Mouse (Mus musculus) lung, embryonic 16.5 days (tissue): ENCODE data around the gene Ring1. TPM values are rescaled to one million over a fixed set of nuclear protein-coding genes. Genes with fewer than 3 reads are reported as not detected.

Experiments
- ATAC-seq: fragments of 200-750 bp; cut with Nextera tagmentation; 2 replicates; pipeline ENCODE4 v1.8.0; 2017; ENCODE audit warnings: low read depth, mild to moderate bottlenecking, moderate library complexity
- H3K27ac ChIP-seq: fragments of 300-500 bp; sonication (generic); 2 replicates; pipeline ENCODE4 v1.5.1; 2014; ENCODE audit warnings: mild to moderate bottlenecking, control low read depth, low read length
- H3K27me3 ChIP-seq: fragments of 300-500 bp; sonication (generic); 2 replicates; pipeline ENCODE4 v1.6.1; 2014; ENCODE audit warnings: low read depth, low read length, mixed read lengths; ENCODE audit not compliant: control insufficient read depth, insufficient read depth
- H3K36me3 ChIP-seq: fragments of 300-500 bp; sonication (generic); 2 replicates; pipeline ENCODE4 v1.6.1; 2014; ENCODE audit warnings: low read length; ENCODE audit not compliant: control insufficient read depth, insufficient read depth
- H3K4me1 ChIP-seq: fragments of 300-500 bp; sonication (generic); replicated peaks from 2 replicates; pipeline ENCODE4 v1.6.1; 2014; ENCODE audit warnings: low read length, mixed read lengths; ENCODE audit not compliant: control insufficient read depth, insufficient read depth
- H3K4me2 ChIP-seq: fragments of 300-500 bp; sonication (generic); 2 replicates; pipeline ENCODE4 v1.6.1; 2014; ENCODE audit warnings: low read depth, low read length, control low read depth
- H3K4me3 ChIP-seq: fragments of 300-500 bp; sonication (generic); 2 replicates; pipeline ENCODE4 v1.5.1; 2014; ENCODE audit warnings: mild to moderate bottlenecking, low read length, control low read depth
- H3K9ac ChIP-seq: fragments of 300-500 bp; sonication (generic); 2 replicates; pipeline ENCODE4 v1.6.1; 2014; ENCODE audit warnings: low read length, control low read depth
- H3K9me3 ChIP-seq: fragments of 300-500 bp; sonication (generic); 2 replicates; pipeline ENCODE4 v1.6.1; 2016; ENCODE audit warnings: low read length; ENCODE audit not compliant: control insufficient read depth
- WGBS: fragments of 180-500 bp; shearing (Covaris S2); extraction: QIAGEN DNeasy Blood & Tissue Kit; methylation state at CpG from one replicate; pipeline ENCODE4 v1.1.7; 2014; 5-methylcytosine and 5-hydroxymethylcytosine counted together
- polyA plus RNA-seq: library from polyadenylated mRNA; unstranded; fragments of >200 nt; fragmentation: Nextera tagmentation; extraction: Ambion mirVana; gene quantifications from 2 replicates; pipeline ENCODE4 v1.2.1, GENCODE M21; 2015

The Ring1 gene
- polyA plus RNA-seq, 1 experiment from 2014 or later, result 15.2 TPM

- H3K4me1 ChIP-seq, result peaks cover 24% of the 10 kb centered on the region
- peak overlapping the region; percentile 58 for H3K4me2 ChIP-seq
- H3K27ac ChIP-seq, result no peak overlapping the region; the same call in 1 of the 2 replicates
- 0 out of 2 replicates have a peak overlapping the region, but pooled peaks have one; percentile 31 for H3K9ac ChIP-seq
- H3K9me3 ChIP-seq, result no peaks in the 10 kb centered on the region
- 10% methylated on average over 17 of the region's 21 CpGs for WGBS
- peak overlapping the region; percentile 22 for H3K4me3 ChIP-seq
- peaks cover 8% of the 10 kb centered on the region for H3K27me3 ChIP-seq
- peak; percentile 27 for ATAC-seq
- H3K36me3 ChIP-seq, result peaks cover 28% of the 10 kb centered on the region
Measured at GRCm38 (mm10) chr17:34038440-34038839, 14.0 kb upstream of the Ring1 start.

DNA sequence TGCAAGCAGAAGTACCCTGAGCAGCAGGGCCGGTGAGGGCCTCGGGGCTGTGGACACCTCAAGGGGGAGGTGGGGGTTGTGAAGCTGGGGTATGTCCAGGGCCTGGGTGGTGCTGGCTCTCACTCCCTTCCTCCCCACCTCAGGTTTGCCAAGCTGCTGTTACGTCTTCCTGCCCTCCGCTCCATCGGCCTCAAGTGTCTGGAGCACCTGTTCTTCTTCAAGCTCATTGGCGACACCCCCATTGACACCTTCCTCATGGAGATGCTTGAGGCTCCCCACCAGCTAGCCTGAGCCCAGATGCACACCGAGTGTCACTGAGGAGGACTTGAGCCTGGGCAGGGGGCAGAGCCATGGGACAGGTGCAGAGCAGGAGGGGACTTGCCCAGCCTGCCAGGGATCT lies 12.8 kb upstream of the Ring1 start:
- no peak for ATAC-seq
- Histone ChIP-seq H3K27me3 (peaks cover 8% of the 10 kb centered on the region), H3K27ac (no peak overlapping the region), H3K4me3 (no peak overlapping the region), H3K9ac (no peak overlapping the region), H3K4me2 (no peak overlapping the region), H3K4me1 (peaks cover 33% of the 10 kb centered on the region), H3K36me3 (peaks cover 28% of the 10 kb centered on the region), H3K9me3 (no peaks in the 10 kb centered on the region)
- 81% methylated on average over 7 of the region's 7 CpGs for WGBS

- H3K9me3 ChIP-seq, result no peaks in the 10 kb centered on the region
- no peak overlapping the region for H3K9ac ChIP-seq
- H3K4me2 ChIP-seq, result no peak overlapping the region
- no peak overlapping the region for H3K27ac ChIP-seq
- H3K4me1 ChIP-seq, result peaks cover 32% of the 10 kb centered on the region
- H3K27me3 ChIP-seq, result peaks cover 8% of the 10 kb centered on the region
- WGBS, result 74% methylated on average over 10 of the region's 10 CpGs
- ATAC-seq, result no peak
- peaks cover 28% of the 10 kb centered on the region for H3K36me3 ChIP-seq
- no peak overlapping the region for H3K4me3 ChIP-seq
Measured at GRCm38 (mm10) chr17:34036647-34037046, 12.2 kb upstream of the Ring1 start.

DNA sequence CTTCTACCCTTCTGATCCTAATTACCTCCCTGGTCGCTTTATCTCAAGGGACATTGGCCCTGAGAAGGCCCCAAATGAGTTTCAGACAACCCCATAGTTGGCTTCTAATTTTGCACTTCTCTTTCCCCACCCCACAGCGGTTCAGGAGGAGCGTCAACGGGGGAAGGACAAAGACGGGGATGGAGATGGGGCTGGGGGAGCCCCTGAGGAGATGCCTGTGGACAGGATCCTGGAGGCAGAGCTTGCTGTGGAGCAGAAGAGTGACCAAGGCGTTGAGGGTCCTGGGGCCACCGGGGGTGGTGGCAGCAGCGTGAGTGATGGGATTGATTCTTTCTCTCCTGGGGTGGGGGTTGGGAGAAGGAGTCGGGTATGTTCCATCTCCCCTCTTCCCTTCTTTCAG lies 11.0 kb upstream of the Ring1 start:
- Histone ChIP-seq H3K27me3 (peaks cover 5% of the 10 kb centered on the region), H3K27ac (no peak overlapping the region), H3K4me1 (peaks cover 26% of the 10 kb centered on the region), H3K9ac (no peak overlapping the region), H3K36me3 (peaks cover 28% of the 10 kb centered on the region), H3K9me3 (no peaks in the 10 kb centered on the region), H3K4me3 (no peak overlapping the region), H3K4me2 (no peak overlapping the region)
- WGBS, result 81% methylated on average over 9 of the region's 9 CpGs
- no peak for ATAC-seq

DNA sequence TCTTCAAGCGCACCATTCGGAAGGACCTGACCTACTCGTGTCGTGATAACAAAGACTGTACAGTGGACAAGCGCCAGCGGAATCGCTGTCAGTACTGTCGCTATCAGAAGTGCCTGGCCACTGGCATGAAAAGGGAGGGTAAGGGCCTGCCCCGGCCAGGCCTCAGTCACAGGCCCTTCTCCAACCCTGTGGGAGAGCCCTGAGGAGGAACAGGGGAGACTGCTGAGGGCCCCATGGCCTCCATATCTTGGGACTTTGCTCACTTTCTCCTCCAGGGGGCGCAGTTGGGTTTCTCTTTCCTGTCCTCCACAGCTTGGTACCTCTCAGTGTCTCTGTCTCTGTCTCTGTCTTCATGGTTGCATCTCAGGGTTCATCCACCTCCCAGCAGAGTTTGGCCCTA lies 9.6 kb upstream of the Ring1 start:
- Histone ChIP-seq H3K27me3 (peaks cover 3% of the 10 kb centered on the region), H3K4me3 (no peak overlapping the region), H3K4me2 (no peak overlapping the region), H3K4me1 (peaks cover 31% of the 10 kb centered on the region), H3K9me3 (no peaks in the 10 kb centered on the region), H3K27ac (no peak overlapping the region), H3K36me3 (peaks cover 36% of the 10 kb centered on the region), H3K9ac (no peak overlapping the region)
- 70% methylated on average over 10 of the region's 10 CpGs for WGBS
- no peak for ATAC-seq

DNA sequence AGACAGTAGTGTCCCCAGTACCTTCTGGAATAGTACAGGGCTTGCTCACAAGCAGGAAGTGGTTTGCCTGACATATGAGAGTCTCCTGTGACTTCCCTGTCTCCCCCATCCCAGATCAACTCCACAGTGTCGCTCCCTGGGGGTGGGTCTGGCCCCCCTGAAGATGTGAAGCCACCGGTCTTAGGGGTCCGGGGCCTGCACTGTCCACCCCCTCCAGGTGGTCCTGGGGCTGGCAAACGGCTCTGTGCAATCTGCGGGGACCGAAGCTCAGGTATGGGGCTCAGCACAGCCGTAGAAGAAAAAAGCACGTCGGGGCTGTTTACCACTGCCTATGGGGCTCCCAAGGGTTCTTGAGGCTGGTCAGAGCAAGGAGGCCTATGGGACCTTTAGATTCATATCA lies 9.0 kb upstream of the Ring1 start:
- H3K9me3 ChIP-seq, result no peaks in the 10 kb centered on the region
- 83% methylated on average over 9 of the region's 9 CpGs for WGBS
- H3K4me3 ChIP-seq, result no peak overlapping the region; the same call in 1 of the 2 replicates
- peaks cover 42% of the 10 kb centered on the region for H3K36me3 ChIP-seq
- peak overlapping the region; percentile 95; the same call in 1 of the 2 replicates for H3K4me2 ChIP-seq
- peaks cover 3% of the 10 kb centered on the region for H3K27me3 ChIP-seq
- no peak overlapping the region for H3K9ac ChIP-seq
- peaks cover 32% of the 10 kb centered on the region for H3K4me1 ChIP-seq
- no peak overlapping the region for H3K27ac ChIP-seq
- ATAC-seq, result no peak

DNA sequence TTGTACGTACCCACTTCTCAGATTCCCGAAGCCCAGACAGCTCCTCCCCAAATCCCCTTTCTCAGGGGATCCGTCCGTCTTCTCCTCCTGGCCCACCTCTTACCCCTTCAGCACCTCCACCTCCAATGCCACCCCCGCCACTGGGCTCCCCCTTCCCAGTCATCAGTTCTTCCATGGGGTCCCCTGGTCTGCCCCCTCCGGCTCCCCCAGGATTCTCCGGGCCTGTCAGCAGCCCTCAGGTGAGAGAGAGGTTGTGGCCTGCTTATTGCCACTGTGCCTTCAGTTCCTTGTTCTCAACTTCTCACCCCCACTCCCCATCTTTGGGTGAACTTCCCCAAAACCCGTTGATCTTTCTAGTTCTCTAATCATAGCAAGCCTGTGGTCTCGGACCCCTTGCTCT lies 8.3 kb upstream of the Ring1 start:
- Histone ChIP-seq H3K27ac (peak overlapping the region; percentile 98), H3K4me3 (peak overlapping the region; percentile 88), H3K36me3 (peaks cover 44% of the 10 kb centered on the region), H3K27me3 (no peaks in the 10 kb centered on the region), H3K4me2 (peak overlapping the region; percentile 95), H3K9me3 (no peaks in the 10 kb centered on the region), H3K9ac (peak overlapping the region; percentile 93), H3K4me1 (peaks cover 33% of the 10 kb centered on the region)
- 44% methylated on average over 9 of the region's 9 CpGs for WGBS
- no peak for ATAC-seq

DNA sequence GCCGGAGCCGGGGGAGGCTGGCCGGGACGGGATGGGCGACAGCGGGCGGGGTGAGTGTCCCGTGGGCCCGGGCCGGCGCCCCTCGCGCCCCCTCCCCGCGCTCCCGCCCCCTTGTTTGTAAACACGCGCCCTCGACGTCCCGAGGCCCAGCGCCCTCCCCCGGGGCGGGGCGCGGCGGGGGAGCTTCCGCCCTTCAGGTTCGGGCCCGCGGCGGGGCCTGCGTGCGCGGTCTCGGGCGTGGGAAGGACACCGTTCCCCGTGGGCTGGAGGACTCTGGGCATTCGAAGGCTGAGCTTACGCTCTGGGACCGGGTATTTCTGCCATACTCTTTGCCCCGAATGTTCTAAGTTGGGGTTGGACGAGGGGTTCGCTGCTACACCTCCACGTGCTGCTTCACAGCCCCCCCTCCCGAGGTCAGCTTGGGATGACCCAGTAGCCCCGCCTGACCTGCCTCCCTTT lies 7.7 kb upstream of the Ring1 start:
- Histone ChIP-seq H3K9me3 (no peaks in the 10 kb centered on the region), H3K9ac (peak overlapping the region; percentile 93), H3K4me3 (peak overlapping the region; percentile 88), H3K36me3 (peaks cover 38% of the 10 kb centered on the region), H3K4me1 (peaks cover 35% of the 10 kb centered on the region), H3K4me2 (peak overlapping the region; percentile 95), H3K27me3 (no peaks in the 10 kb centered on the region), H3K27ac (peak overlapping the region; percentile 98)
- 1% methylated on average over 28 of the region's 48 CpGs for WGBS
- peak; percentile 27 for ATAC-seq

DNA sequence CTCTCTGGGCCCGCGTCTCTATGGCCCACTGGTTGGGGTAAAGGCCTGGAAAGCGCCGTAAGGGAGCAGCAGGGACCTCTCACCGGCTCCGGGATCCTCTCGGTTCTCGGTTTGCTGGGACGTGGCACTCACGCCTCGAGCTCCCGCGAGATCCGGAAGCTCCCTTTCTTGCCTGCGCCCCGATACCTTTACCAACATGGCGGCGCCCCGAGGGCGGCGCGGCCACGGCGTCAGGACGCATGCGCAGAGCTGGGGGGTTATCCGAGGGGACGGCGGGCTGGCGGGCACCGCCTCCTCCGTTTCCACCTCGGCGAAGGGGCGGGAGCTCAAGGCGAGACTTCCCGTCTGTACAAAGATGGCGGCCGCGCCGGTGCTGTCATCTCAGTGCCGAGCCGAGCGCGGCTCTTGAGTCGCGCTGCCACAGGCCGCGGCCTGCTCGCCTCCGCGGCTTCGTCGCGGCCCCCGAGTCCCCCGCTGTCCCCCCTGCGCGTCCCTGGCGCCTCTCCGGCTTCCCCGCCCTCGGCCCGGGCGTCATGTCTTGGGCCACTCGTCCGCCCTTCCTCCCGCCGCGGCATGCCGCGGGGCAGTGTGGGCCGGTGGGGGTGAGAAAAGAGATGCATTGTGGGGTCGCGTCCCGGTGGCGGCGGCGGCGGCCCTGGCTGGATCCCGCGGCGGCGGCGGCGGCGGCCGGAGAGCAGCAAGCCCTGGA lies 7.1 kb upstream of the Ring1 start, which contains the start of the genes Slc39a7 and Rxrb:
Gene Slc39a7, minus strand, starts transcription at position 218 of the 709 bp plus-strand sequence.
Gene Rxrb, plus strand, starts transcription at position 348 of the 709 bp plus-strand sequence.
- H3K9me3 ChIP-seq, result no peaks in the 10 kb centered on the region
- no peaks in the 10 kb centered on the region for H3K27me3 ChIP-seq
- H3K27ac ChIP-seq, result peak within 1 kb of the TSS; percentile 98
- peaks cover 41% of the 10 kb centered on the region for H3K4me1 ChIP-seq
- peak within 1 kb of the TSS; percentile 93 for H3K9ac ChIP-seq
- H3K4me2 ChIP-seq, result peak within 1 kb of the TSS; percentile 95
- H3K36me3 ChIP-seq, result peaks cover 32% of the 10 kb centered on the region
- ATAC-seq, result peak; percentile 85
- H3K4me3 ChIP-seq, result peak within 1 kb of the TSS; percentile 88
- under 1% methylated on average over 71 of the region's 88 CpGs for WGBS
